Mouse (Mus musculus): ENCODE results near the gene Gm2115.

DNA sequence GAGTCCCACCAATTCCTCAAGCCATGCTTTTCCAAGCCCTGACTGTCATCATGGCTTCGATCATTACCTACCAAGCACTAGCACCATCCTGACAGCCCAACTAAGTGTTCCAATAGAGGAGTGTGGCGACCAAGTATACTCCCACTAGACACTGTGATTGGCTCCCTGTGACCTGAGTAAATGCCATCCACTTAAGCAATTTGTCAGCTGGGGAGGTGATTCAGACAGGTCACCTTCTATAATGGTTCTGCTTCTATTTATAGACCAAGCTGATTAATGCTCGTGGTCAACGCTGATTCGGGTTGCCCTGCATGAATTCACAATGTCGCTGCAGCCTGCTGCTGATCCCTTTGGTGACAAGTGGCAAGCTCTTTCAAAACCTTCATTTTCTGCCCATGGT, 37.4 kb downstream of the Gm2115 start:
- TF ChIP-seq CTCF (IDR thresholded peaks at IDR 0.05) = no peak
- TF ChIP-seq EP300 (IDR thresholded peaks at IDR 0.05) = no peak

Measured in lung, postnatal 0 days (tissue).